Mouse (Mus musculus) hematopoietic stem cell, adult 5-6 weeks (primary cell): ENCODE results near the gene Tnip3. TPM values are rescaled to one million over a fixed set of nuclear protein-coding genes. Genes with fewer than 3 reads are reported as not detected.
A peak's percentile ranks its signal among the peaks of the same experiment; 100 is the strongest.

Experiments used
- ATAC-seq, 2 experiments: fragments of 125-278 bp in 1 of 2; replicated peaks in 1 of 2; 2 replicates each; pipeline ENCODE4 v1.8.0; 2016 to 2017; ENCODE audit warnings: inconsistent platforms in 2 of 2, mild to moderate bottlenecking in 2 of 2, moderate number of reproducible peaks in 2 of 2, low read depth in 1 of 2, moderate TSS enrichment in 1 of 2; ENCODE audit not compliant: low FRiP score in 2 of 2, poor library complexity in 2 of 2, severe bottlenecking in 2 of 2, insufficient read depth in 1 of 2, low TSS enrichment in 1 of 2
- total RNA-seq: library from RNA; stranded (forward); fragments of 172-1452, 232-1000 nt; gene quantifications from 2 replicates; pipeline ENCODE4 v1.2.3, GENCODE M21; 2017

The Tnip3 gene
- total RNA-seq, 1 experiment from 2014 or later, result 73.5 TPM

- peak; percentile 61 to 77 for ATAC-seq
Observed at GRCm38 (mm10) chr6:65613924-65614585, 88.9 kb downstream of the Tnip3 start.

- ATAC-seq, result peak in 1 of 2 experiments; percentile 42; a peak in 1 of 4 replicates
Observed at GRCm38 (mm10) chr6:65615641-65616040, 90.5 kb downstream of the Tnip3 start.

GRCm38 (mm10) chr6:65621260-65621659 is 96.1 kb downstream of the Tnip3 start:
- ATAC-seq, result no peak

- no peak for ATAC-seq
Observed at GRCm38 (mm10) chr6:65623016-65623715, 98.1 kb downstream of the Tnip3 start.

GRCm38 (mm10) chr6:65630578-65630977 is 105.5 kb downstream of the Tnip3 start:
- ATAC-seq, result no peak

- ATAC-seq, result no peak
Observed at GRCm38 (mm10) chr6:65632184-65632583, 107.1 kb downstream of the Tnip3 start.

GRCm38 (mm10) chr6:65642431-65642830 is 117.3 kb downstream of the Tnip3 start:
- no peak for ATAC-seq

GRCm38 (mm10) chr6:65644110-65644509 is 119.0 kb downstream of the Tnip3 start:
- ATAC-seq, result no peak

- ATAC-seq, result no peak
Observed at GRCm38 (mm10) chr6:65646408-65646807, 121.3 kb downstream of the Tnip3 start.

- ATAC-seq, result peak; percentile 90 to 99
Observed at GRCm38 (mm10) chr6:65647731-65648130, 122.6 kb downstream of the Tnip3 start.

GRCm38 (mm10) chr6:65651376-65651775 is 126.3 kb downstream of the Tnip3 start:
- ATAC-seq, result no peak

GRCm38 (mm10) chr6:65661272-65661671 is 136.2 kb downstream of the Tnip3 start:
- peak; percentile 49 to 73; a peak in 3 of 4 replicates for ATAC-seq

GRCm38 (mm10) chr6:65662050-65662449 is 136.9 kb downstream of the Tnip3 start:
- ATAC-seq, result peak; percentile 72 to 79

GRCm38 (mm10) chr6:65663990-65664389 is 138.9 kb downstream of the Tnip3 start:
- no peak for ATAC-seq

GRCm38 (mm10) chr6:65666295-65666694 is 141.2 kb downstream of the Tnip3 start:
- no peak for ATAC-seq

GRCm38 (mm10) chr6:65669971-65670370 is 144.9 kb downstream of the Tnip3 start:
- ATAC-seq, result no peak

GRCm38 (mm10) chr6:65670981-65671411 is 145.9 kb downstream of the Tnip3 start:
- 0 out of 4 replicates have a peak, but pooled peaks of 1 of the 2 experiments have one; percentile 8 for ATAC-seq

- peak; percentile 80 to 86 for ATAC-seq
Observed at GRCm38 (mm10) chr6:65671451-65671850, 146.3 kb downstream of the Tnip3 start, which contains the start of gene Ndnf. TSS of gene Ndnf (plus strand) at chr6:65671590.
